Mouse (Mus musculus): ENCODE measurements at regions not wholly inside any gene's neighbourhood (a gene's known extent, or its start where the extent isn't known, plus 50 kb on each side); places are given as distances from the start of the nearest gene placed in this dataset.

DNA sequence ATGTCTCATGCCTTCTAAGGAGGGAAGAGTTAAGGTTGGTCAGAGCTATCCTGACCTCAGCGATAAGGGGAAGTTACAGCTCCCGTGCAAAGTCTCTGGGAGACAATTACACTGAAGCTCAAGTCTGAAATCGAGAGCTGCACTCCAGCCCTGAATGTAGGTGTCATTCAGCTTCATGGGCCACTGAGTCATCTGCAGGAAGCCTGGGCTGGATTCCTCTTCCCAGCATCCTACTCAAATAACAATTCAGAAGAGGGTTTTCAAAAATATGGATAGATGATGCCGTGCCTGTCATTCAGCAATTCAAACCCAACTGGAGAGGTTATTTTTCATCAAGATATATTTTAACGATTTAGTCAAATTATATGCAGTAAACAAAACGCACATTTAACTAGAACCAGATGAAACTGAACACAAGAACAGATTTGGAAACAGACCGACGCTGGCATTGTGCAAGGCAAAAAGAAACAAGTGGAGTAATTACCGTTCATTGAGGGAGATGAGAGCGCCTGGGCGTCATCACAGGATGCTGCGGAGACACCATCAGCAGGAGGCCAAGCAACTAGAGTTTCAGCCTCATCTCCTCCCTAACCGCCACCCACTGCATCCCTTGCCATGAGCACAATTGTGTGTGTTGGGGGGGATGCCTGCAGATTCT is 57.8 kb upstream of the Cfap46 start:
- DNase-seq (ENCODE audit: inconsistent age in 2 of 2, low spot score in 1 of 2), result no peak

- peak; percentile 8 to 42 for DNase-seq (ENCODE audit: inconsistent age in 2 of 2, low spot score in 1 of 2)
These were observed 63.2 kb upstream of the Cfap46 start for GRCm38 (mm10) chr7:139746803-139747202.

GRCm38 (mm10) chr7:139747290-139748067 is 63.9 kb upstream of the Cfap46 start:
- DNase-seq (ENCODE audit: inconsistent age in 2 of 2, low spot score in 1 of 2), result no peak

GRCm38 (mm10) chr7:139755004-139755403 is 71.4 kb upstream of the Cfap46 start:
- no peak for DNase-seq (ENCODE audit: inconsistent age in 2 of 2, low spot score in 1 of 2)

DNA sequence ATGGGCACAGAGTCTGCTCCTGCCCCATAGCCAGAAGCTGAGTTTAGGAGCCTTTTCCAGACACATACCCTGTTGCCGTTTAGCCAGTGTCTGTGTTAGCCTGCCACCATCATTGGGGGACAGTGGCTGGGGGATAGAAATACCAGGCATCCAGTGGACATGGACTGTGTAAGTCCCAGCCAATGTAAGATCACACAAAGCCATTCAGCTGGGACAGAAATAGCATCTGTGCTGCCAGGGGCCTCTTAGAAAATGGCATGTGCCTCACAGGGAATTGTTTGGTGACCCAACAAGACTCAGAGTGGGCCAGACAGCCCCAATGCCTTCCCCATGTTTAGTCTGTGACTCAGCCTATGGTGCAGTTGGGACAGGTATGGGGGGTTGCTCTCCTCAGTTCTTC is 71.5 kb upstream of the Adgra1 start:
- no peak for DNase-seq (ENCODE audit: inconsistent age in 2 of 2, low spot score in 1 of 2)

DNA sequence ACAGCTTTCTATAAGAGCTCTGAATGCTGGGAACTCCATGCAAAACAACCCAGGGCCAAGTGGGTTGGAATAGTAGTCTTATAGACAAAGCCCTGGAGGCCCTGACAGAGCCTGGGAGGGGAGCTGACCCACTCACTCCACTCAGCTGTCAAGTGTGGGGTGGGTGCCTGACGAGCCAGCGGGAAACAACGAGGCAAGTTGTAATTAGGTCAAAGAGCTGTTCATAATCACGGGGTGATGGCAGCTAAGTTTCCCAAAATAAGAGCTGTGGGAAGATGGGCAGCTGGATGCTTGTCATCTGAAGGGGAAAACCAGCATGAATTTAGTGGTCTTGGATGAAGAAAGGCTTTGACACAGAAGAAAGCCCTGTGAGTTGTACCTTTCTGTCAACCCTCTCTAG is 70.7 kb upstream of the Adgra1 start:
- no peak for DNase-seq (ENCODE audit: inconsistent age in 2 of 2, low spot score in 1 of 2)

DNA sequence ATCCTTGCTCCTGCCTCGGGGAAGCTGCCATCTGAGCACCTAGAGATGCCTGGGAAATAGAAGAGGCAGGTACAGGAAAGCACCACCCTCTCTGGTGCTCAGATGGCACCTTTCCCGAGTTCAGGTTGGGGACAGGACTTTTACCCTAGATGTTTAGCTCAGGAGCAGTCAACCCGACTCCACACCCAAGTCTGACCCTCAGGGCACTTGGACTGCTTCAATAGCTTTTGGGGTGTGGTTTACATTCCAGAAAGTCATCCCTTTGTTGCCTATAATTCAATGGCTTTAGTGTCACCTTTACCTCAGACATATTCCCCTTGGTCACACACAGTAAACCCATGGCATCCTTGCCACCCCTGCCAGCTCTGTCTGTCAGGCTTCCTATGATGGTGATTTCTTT is 67.7 kb upstream of the Adgra1 start:
- DNase-seq (ENCODE audit: inconsistent age in 2 of 2, low spot score in 1 of 2), result no peak

DNA sequence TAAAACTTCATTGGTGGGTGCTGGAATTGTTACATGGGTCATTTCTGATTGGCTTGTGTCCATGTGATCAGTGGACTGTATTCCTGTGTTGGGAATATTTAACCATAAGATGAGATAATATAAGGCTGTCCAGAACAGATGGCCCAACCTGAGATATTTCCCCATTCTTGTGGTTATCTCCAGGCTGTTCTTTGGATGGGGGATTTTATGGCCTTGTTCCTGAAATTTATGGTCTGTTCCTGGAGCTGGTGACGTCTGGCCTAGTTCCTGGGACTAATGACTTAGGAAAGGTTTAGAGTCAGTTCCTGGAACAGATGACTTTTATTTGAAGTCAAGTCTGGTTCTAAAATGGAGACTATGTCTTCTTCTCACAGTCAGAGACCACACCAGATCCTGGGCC is 64.8 kb upstream of the Adgra1 start:
- peak; percentile 25 to 74 for DNase-seq (ENCODE audit: inconsistent age in 2 of 2, low spot score in 1 of 2)

DNA sequence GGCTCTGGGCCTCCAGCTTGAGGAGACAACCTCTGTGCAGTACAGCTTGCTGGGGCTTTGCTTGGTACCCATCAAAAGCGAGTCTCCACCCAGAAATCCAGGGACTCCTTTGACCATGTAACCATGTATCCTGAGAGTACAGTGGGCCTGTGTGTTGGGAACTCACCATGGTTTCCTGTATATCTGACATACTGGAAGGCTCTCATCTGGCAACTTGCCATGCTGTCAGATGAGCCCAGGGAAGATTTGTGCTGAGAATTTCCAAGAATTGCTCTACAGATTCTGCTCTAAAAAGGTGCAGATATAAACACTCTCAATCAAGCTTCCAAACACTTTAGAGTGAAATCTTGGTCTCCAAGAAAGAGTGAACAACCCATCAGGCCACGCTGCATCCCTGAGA is 56.7 kb upstream of the Adgra1 start:
- peak in 1 of 2 experiments; percentile 38 for DNase-seq (ENCODE audit: inconsistent age in 2 of 2, low spot score in 1 of 2)

DNA sequence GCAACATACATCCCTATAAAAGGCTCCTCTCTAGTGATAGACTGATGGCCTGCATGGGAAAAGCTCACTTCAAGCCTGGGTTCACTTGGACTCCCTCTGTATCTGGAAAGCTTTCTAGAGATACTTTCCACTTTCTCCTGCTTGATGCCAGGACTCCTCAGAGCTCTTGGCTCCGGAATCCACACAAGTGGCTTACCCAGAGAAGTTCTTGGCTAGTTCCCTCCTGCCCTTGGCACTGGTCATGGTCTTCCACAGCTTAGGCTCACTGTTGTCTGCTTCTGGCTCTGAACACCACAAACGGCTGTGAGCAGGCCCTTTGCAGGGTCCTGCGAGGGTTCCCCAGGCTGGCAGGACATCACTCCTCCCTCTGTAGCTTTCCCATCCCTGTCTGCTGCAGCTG is 54.1 kb upstream of the Adgra1 start:
- no peak for DNase-seq (ENCODE audit: inconsistent age in 2 of 2, low spot score in 1 of 2)

- no peak for DNase-seq (ENCODE audit: inconsistent age in 2 of 2, low spot score in 1 of 2)
These were observed 52.5 kb upstream of the Adgra1 start for GRCm38 (mm10) chr7:139781513-139781912.

All from adrenal gland, adult (tissue).